In the genomic region with DNA sequence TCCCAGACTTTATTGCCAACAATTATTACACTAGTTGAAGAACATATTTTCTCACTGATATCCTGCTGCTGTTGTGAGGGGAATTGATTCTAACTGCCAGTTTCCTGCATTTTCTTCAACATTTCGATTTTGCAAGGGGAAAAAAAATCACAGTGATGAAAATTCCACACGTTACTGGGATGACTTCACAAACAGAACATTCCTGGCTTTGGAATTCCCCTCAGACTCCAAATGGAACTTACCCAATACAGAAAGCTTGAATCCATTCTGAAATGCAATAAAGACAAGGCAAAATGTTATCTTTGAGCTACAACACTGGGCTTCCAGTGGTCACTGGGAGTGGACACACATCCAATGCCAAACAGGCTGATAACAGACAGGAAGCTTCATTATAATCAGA, we compare ENCODE assay signal across 16 mouse cellular contexts.
DNase-seq lines count a peak whose midpoint lies in the region; ATAC-seq and TF ChIP-seq lines count a peak whose summit lies in the region.
"Had no signal": no experiment of that assay in that cellular context is flagged by ENCODE, and none has a peak within 500 bp of the region (broad histone marks: within the 10 kb centered on the region; RNA-seq: fewer than 3 reads in every experiment).

No protein-coding gene starts in this region.

- no peak overlapping the region for H3K27ac ChIP-seq in heart, embryonic 11.5 days (ENCODE audit: low read depth, low read length)
- peak overlapping the region; percentile 36; the same call in 1 of the 2 replicates for H3K27ac ChIP-seq in heart, postnatal 0 days (ENCODE audit: low read depth)
- H3K27ac ChIP-seq: embryonic facial prominence, embryonic 10.5 days; forebrain, embryonic 13.5 days; midbrain, embryonic 12.5 days; neural tube, embryonic 13.5 days had no signal

- H3K36me3 ChIP-seq in heart, embryonic 11.5 days (ENCODE audit: control insufficient read depth, insufficient read depth, low read length): no peaks in the 10 kb centered on the region
- H3K36me3 ChIP-seq in heart, postnatal 0 days (replicated peaks; ENCODE audit: control insufficient read depth, insufficient read depth, low read length): no peaks in the 10 kb centered on the region
- H3K36me3 ChIP-seq: embryonic facial prominence, embryonic 10.5 days; midbrain, embryonic 12.5 days; neural tube, embryonic 13.5 days had no signal

- DNase-seq in heart, adult 18-20 months: peak; percentile 69 to 75
- peak; percentile 76 for DNase-seq in 3T3-L1 (ENCODE audit: low read depth, low spot score)
- peak; percentile 17 for DNase-seq in brain, embryonic 14.5 days (ENCODE audit: low read depth)
- DNase-seq in heart, postnatal 0 days (ENCODE audit: low spot score): peak; percentile 29
- no peak for DNase-seq in T-cell, adult 2 months (ENCODE audit: low spot score)
- no peak for DNase-seq in embryo, embryonic 9.5 days (ENCODE audit: extremely low spot score)
- DNase-seq: adrenal gland, postnatal 10 days; cerebellum, adult 11-12 months had no signal

- no peak overlapping the region for H3K4me2 ChIP-seq in heart, embryonic 11.5 days
- no peak overlapping the region for H3K4me2 ChIP-seq in heart, postnatal 0 days (ENCODE audit: low read depth, low read length)
- H3K4me2 ChIP-seq: forebrain, embryonic 13.5 days; midbrain, embryonic 12.5 days; neural tube, embryonic 13.5 days had no signal

- 47% methylated on average over 2 of the region's 2 CpGs for WGBS in heart, embryonic 11.5 days (ENCODE audit: insufficient replicate concordance)
- 21% methylated on average over 2 of the region's 2 CpGs for WGBS in heart, postnatal 0 days

- ATAC-seq in heart, embryonic 11.5 days (replicated peaks; ENCODE audit: insufficient number of reproducible peaks, low FRiP score, low TSS enrichment): no peak
- no peak; the same call in 1 of the 2 replicates for ATAC-seq in heart, postnatal 0 days (ENCODE audit: insufficient read depth, low read depth)
- no peak for ATAC-seq in monocyte, adult 5-6 weeks (replicated peaks; ENCODE audit: insufficient number of reproducible peaks, low FRiP score, low TSS enrichment, poor library complexity, severe bottlenecking)
- ATAC-seq: CD4-positive, CD25-positive, alpha-beta regulatory T cell, adult 4 months; forebrain, embryonic 13.5 days; Patski had no signal

- no peak for TF ChIP-seq POLR2A in brain, embryonic 14.5 days (IDR thresholded peaks at IDR 0.05; ENCODE audit: borderline replicate concordance, extremely low read depth, insufficient read depth, insufficient read length, poor library complexity, severe bottlenecking)

- H3K9me3 ChIP-seq in heart, embryonic 11.5 days (replicated peaks; ENCODE audit: control insufficient read depth, low read length): no peaks in the 10 kb centered on the region
- H3K9me3 ChIP-seq in heart, postnatal 0 days (replicated peaks; ENCODE audit: control insufficient read depth, low read length): no peaks in the 10 kb centered on the region
- H3K9me3 ChIP-seq: embryonic facial prominence, embryonic 10.5 days; forebrain, embryonic 13.5 days; midbrain, embryonic 12.5 days; neural tube, embryonic 13.5 days had no signal

- peaks cover 25% of the 10 kb centered on the region for H3K4me1 ChIP-seq in heart, embryonic 11.5 days (ENCODE audit: control insufficient read depth, insufficient read depth, low read length)
- peaks cover 22% of the 10 kb centered on the region for H3K4me1 ChIP-seq in heart, postnatal 0 days (ENCODE audit: control insufficient read depth, insufficient read depth)
- H3K4me1 ChIP-seq: neural tube, embryonic 13.5 days had no signal

- H3K9ac ChIP-seq in heart, embryonic 11.5 days (ENCODE audit: low read depth, low read length): no peak overlapping the region
- no peak overlapping the region for H3K9ac ChIP-seq in heart, postnatal 0 days (replicated peaks; ENCODE audit: low read depth, low read length)
- H3K9ac ChIP-seq: forebrain, embryonic 13.5 days; midbrain, embryonic 12.5 days; neural tube, embryonic 13.5 days had no signal

- H3K4me3 ChIP-seq in heart, embryonic 11.5 days (ENCODE audit: low read depth, low read length): no peak overlapping the region
- H3K4me3 ChIP-seq in heart, postnatal 0 days (ENCODE audit: low read depth, low read length): no peak overlapping the region
- H3K4me3 ChIP-seq: embryonic facial prominence, embryonic 10.5 days; forebrain, embryonic 13.5 days; midbrain, embryonic 12.5 days; neural tube, embryonic 13.5 days had no signal

- no peaks in the 10 kb centered on the region for H3K27me3 ChIP-seq in heart, embryonic 11.5 days (ENCODE audit: control insufficient read depth, insufficient read depth, low read length)
- H3K27me3 ChIP-seq in heart, postnatal 0 days (ENCODE audit: control insufficient read depth, insufficient read depth, low read length): no peaks in the 10 kb centered on the region
- H3K27me3 ChIP-seq: midbrain, embryonic 12.5 days; neural tube, embryonic 13.5 days; Patski had no signal

- no peak for TF ChIP-seq EP300 in heart, postnatal 0 days (IDR thresholded peaks at IDR 0.05; ENCODE audit: low read depth)

- no peak for TF ChIP-seq CTCF in brain, embryonic 14.5 days (IDR thresholded peaks at IDR 0.05; ENCODE audit: borderline replicate concordance, extremely low read depth, insufficient read depth, insufficient read length)
- TF ChIP-seq CTCF in heart, postnatal 0 days (IDR thresholded peaks at IDR 0.05; ENCODE audit: low read depth): no peak

Comparison
In these comparisons a context has a peak if more than half of its experiments do, and no peak if none do; other contexts are left out.
1. DNase-seq: peak in heart, adult 18-20 months (2 of 2), 3T3-L1 (single experiment), brain, embryonic 14.5 days (single experiment) and heart, postnatal 0 days (single experiment); none in T-cell, adult 2 months (single experiment) and embryo, embryonic 9.5 days (single experiment).